In genomic region chr1:133256347-133256746, GRCm38 (mm10) we compare ENCODE assay signal across 15 mouse cellular contexts. TPM values are rescaled to one million over a fixed set of nuclear protein-coding genes. Genes with fewer than 3 reads are reported as not detected.
A peak's percentile ranks its signal among the peaks of the same experiment; 100 is the strongest.
DNase-seq lines count a peak whose midpoint lies in the region; ATAC-seq and TF ChIP-seq lines count a peak whose summit lies in the region.
"Had no signal": no experiment of that assay in that cellular context is flagged by ENCODE, and none has a peak within 500 bp of the region (broad histone marks: within the 10 kb centered on the region; RNA-seq: fewer than 3 reads in every experiment).

No protein-coding gene starts in this region.

- H3K36me3 ChIP-seq in heart, adult 2 months (ENCODE audit: control insufficient read depth, insufficient read depth, low read length), result no peaks in the 10 kb centered on the region
- no peaks in the 10 kb centered on the region for H3K36me3 ChIP-seq in lung, embryonic 14.5 days (ENCODE audit: insufficient read depth)
- peaks cover 15% of the 10 kb centered on the region for H3K36me3 ChIP-seq in midbrain, embryonic 13.5 days

- H3K9ac ChIP-seq in heart, adult 2 months (ENCODE audit: low read depth, low read length), result peak overlapping the region; percentile 63
- no peak overlapping the region for H3K9ac ChIP-seq in lung, embryonic 14.5 days
- H3K9ac ChIP-seq in midbrain, embryonic 13.5 days (replicated peaks), result no peak overlapping the region
- H3K9ac ChIP-seq: forebrain, postnatal 0 days had no signal

- H3K27me3 ChIP-seq in heart, adult 2 months (ENCODE audit: control insufficient read depth, insufficient read depth, low read length), result no peaks in the 10 kb centered on the region
- H3K27me3 ChIP-seq in lung, embryonic 14.5 days (ENCODE audit: insufficient read depth, low read length), result no peaks in the 10 kb centered on the region
- H3K27me3 ChIP-seq in midbrain, embryonic 13.5 days, result no peaks in the 10 kb centered on the region

- 0 out of 2 replicates have a peak, but pooled peaks have one; percentile 4 for TF ChIP-seq POLR2A in heart, adult 2 months (IDR thresholded peaks at IDR 0.05; ENCODE audit: insufficient read depth, low read depth, low read length)

- no peak for TF ChIP-seq CTCF in heart, adult 2 months (IDR thresholded peaks at IDR 0.05)
- no peak for TF ChIP-seq CTCF in lung, embryonic 14.5 days (IDR thresholded peaks at IDR 0.05; ENCODE audit: low read depth)

- H3K9me3 ChIP-seq in lung, embryonic 14.5 days (ENCODE audit: low read depth, low read length), result no peaks in the 10 kb centered on the region
- no peaks in the 10 kb centered on the region for H3K9me3 ChIP-seq in midbrain, embryonic 13.5 days

- peaks cover 21% of the 10 kb centered on the region for H3K4me1 ChIP-seq in heart, adult 2 months (ENCODE audit: control insufficient read depth, insufficient read depth, low read length)
- peaks cover 33% of the 10 kb centered on the region for H3K4me1 ChIP-seq in lung, embryonic 14.5 days (ENCODE audit: insufficient read depth)
- peaks cover 71% of the 10 kb centered on the region for H3K4me1 ChIP-seq in midbrain, embryonic 13.5 days (replicated peaks)

- DNase-seq in heart, adult 2 months, result peak in 1 of 2 experiments; percentile 41
- DNase-seq in heart, adult 8-10 months (ENCODE audit: low spot score), result no peak
- DNase-seq in lung, embryonic 14.5 days, result no peak
- no peak for DNase-seq in lung, postnatal 36 days
- peak; percentile 63 to 65 for DNase-seq in cerebellum, postnatal 14 days
- DNase-seq in right cerebral cortex, adult 18-20 months, result no peak
- no peak for DNase-seq in retina, embryonic 14.5 days (ENCODE audit: low spot score)
- DNase-seq: adrenal gland, postnatal 10 days; embryo, embryonic 11 days; forebrain, postnatal 0 days; layer of hippocampus, postnatal 36 days; retina, postnatal 1 day had no signal

- TF ChIP-seq EP300 in heart, adult 2 months (IDR thresholded peaks at IDR 0.05; ENCODE audit: insufficient read depth, low read depth, low read length), result no peak

- no peaks in the 10 kb centered on the region for H3K79me2 ChIP-seq in heart, adult 2 months (replicated peaks; ENCODE audit: control insufficient read depth, insufficient read depth, low read length)

- intact Hi-C loops in heart, adult 2 months (cut with DNase I), result loop anchor here (5.0 kb wide), 1 partner anchor 41 kb away; no protein-coding TSS in a partner anchor

- peak overlapping the region; percentile 63 for H3K27ac ChIP-seq in heart, adult 2 months
- H3K27ac ChIP-seq in lung, embryonic 14.5 days (ENCODE audit: low read depth), result peak overlapping the region; percentile 82
- peak overlapping the region; percentile 51 for H3K27ac ChIP-seq in midbrain, embryonic 13.5 days

- ATAC-seq in lung, embryonic 14.5 days (ENCODE audit: insufficient read depth), result no peak
- no peak for ATAC-seq in midbrain, embryonic 13.5 days
- ATAC-seq: forebrain, postnatal 0 days had no signal

- H3K4me2 ChIP-seq in lung, embryonic 14.5 days, result peak overlapping the region; percentile 52
- H3K4me2 ChIP-seq in midbrain, embryonic 13.5 days (replicated peaks), result no peak overlapping the region

- WGBS in heart, adult 2 months, result 61% methylated on average over 8 of the region's 8 CpGs
- WGBS in lung, embryonic 14.5 days, result 51% methylated on average over 8 of the region's 8 CpGs
- WGBS in midbrain, embryonic 13.5 days, result 77% methylated on average over 8 of the region's 8 CpGs

- H3K4me3 ChIP-seq in heart, adult 2 months, result peak overlapping the region; percentile 49
- peak overlapping the region; percentile 22 for H3K4me3 ChIP-seq in lung, embryonic 14.5 days (ENCODE audit: low read depth, low read length)
- no peak overlapping the region for H3K4me3 ChIP-seq in midbrain, embryonic 13.5 days (replicated peaks)

RNA-seq across cellular contexts. Expression of gene Golt1a, which starts 53.3 kb away (rescaled TPM):
- not detected for total RNA-seq in heart, adult 2 months (2021)
- 0.43 TPM in 1 of 2 replicates, not detected in the other for polyA plus RNA-seq in heart, adult 2 months (2012; rRNA removed)
- total RNA-seq in heart, adult 8-10 months (2022), result not detected
- polyA plus RNA-seq in lung, embryonic 14.5 days (2014; fragmentation: Nextera tagmentation; extraction: Ambion mirVana), result 0.55 and 1.1 TPM in 2 replicates
- polyA plus RNA-seq in midbrain, embryonic 13.5 days (2015; fragmentation: Nextera tagmentation; extraction: Ambion mirVana), result not detected in 2 replicates
- total RNA-seq: layer of hippocampus, postnatal 36 days; monocyte, adult 5-6 weeks had no signal
- polyA plus RNA-seq: C2C12; forebrain, postnatal 0 days had no signal

Comparison
In these comparisons a context has a peak if more than half of its experiments do, and no peak if none do; other contexts are left out.
1. DNase-seq: peak in cerebellum, postnatal 14 days (2 of 2); none in heart, adult 8-10 months (single experiment), lung, embryonic 14.5 days (single experiment), lung, postnatal 36 days (single experiment), right cerebral cortex, adult 18-20 months (single experiment) and retina, embryonic 14.5 days (single experiment).
2. Peak in every context shown above with its lines, with median percentiles within 50 percentile points of each other: H3K27ac ChIP-seq.